Mouse (Mus musculus) brain, adult 2 months (tissue): ENCODE results near the gene Zfp385b.

ENCODE experiments used
- DNase-seq: peaks from one replicate; pipeline ENCODE4 v3.0.0; 2011; ENCODE audit warnings: low read depth, low spot score

Zfp385b gene

DNA sequence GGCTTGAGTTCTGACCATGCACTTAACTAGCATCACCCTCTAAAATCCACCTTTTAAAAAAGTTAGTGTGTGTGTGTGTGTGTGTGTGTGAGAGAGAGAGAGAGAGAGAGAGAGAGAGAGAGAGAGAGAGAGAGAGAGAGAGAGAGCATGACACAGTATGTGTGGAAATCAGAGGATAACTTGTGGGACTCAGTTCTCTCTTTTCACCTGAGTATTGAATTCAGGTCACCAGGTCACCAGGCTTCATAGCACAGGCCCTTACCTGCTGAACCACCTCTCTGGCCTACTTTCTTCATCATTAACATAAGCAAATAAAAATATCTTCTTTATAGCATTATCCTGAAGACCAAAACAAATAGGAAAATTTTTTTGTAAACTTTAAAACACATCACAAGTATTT lies at the start of gene Zfp385b:
Gene Zfp385b (minus strand): TSS at position 101 of the 400 bp plus-strand sequence.
- no peak for DNase-seq

DNA sequence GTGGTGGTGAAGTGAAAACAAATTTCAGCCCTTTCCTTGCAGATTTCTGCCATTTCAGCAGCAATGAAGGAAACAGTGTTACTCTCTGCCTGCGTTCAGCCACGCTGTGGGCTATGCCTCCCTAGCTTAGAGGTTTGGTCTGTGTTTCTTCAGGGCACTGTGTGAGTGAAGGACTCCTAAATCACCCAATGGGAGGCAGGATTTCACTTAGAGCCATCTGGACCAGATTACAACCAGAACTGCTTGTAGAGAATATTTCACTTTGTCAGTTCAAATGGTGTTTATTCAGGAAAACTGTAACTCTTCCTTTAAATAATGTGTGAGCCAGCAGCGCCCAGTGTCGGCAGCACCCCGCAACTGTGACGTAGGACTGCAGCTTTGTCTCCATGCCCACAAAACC lies 44.5 kb upstream of the Zfp385b start:
- peak; percentile 69 for DNase-seq

DNA sequence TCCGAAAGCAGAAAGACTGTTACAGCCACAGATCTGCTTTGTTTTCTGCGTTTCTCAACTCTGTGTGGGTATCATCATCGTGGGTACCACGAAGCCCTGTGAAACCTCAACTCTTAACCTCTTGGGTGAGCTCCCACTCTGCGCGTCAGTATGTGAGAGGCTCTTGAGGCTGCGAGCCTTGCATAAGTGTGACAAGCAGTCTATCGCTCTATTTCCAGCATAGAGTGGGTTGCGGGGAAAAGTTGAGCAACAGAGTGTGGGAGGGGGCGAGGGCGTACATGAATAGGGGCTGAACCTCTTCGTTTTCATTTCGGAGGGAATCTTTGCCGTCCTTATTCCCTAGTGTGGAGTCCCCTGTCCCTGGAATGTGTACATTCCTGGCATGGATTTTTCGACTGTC lies 44.1 kb upstream of the Zfp385b start:
- DNase-seq, result peak; percentile 76

DNA sequence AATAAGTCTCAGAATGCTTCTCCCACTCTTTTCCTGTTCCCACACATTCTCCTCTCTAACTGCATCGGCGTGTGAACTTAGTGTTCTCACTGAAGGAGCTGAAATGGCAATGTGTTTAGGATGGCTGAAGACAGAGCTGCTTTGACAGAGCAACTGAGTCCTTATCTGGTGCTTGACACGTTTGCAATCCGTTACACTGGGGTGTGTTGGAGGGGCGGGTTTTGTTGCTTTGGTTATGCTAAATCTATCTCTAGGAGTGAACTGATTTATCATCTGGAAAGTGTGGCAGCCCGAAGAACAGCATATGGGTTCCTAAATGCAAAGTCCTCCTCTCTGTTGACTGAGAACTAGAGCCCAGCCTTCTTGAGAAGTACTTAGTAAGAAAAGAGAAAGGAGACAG lies 22.0 kb upstream of the Zfp385b start:
- peak; percentile 85 for DNase-seq

DNA sequence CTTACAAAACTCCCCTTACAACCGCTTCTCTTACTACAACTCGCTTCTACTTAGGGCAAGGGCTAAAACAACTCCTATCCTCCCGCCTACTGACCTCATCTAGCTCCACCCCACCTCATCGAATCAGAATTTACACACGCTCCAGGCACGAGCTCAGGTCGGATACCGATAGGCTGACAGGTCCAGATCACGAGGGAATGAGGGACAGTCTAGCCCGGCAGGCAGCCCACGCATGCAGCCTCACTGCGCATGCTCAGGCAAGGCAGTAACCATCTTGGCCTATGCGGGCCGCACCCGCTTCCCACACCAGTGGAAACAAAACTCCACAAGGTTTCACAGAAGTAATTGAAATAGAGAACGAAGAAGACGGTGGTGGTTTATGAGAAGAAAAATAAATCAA lies 20.1 kb upstream of the Zfp385b start:
- DNase-seq, result no peak

DNA sequence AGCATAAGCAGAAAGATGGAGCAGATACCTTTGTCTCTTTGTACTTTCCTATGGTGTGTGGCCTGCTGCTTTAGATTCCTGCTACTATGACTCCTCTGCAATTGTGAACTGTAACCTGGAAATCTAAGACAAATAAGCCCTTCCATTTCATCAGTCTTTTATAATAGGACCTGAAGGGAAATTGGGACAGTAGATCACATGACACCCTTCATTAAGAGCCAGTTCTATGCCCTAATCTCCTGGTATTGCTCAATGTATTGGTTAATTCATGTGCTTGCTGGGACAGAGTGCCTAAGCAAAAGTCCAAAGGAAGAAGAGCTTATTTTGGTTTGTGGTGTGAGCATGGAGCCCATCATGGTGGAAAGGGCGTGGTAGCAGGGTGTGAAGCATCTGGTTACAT lies 19.2 kb upstream of the Zfp385b start:
- DNase-seq, result no peak

DNA sequence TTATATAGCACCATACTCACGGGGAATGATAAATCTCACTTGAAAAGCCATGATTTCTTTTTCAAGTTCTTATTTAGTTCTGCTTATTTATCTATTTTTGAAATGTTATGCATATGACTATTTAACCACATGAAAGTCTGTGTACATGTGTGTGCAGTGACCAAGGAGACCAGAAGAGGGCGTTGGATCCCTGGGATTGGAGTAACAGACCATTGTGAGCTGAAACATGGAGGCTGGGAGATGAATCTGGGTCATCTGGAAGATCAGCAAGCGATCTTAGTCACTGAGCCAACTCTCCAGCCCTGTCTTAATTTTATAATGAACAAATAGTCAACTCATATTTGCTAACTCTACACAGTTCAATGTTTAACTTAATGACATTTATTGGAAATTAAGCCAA lies 16.3 kb upstream of the Zfp385b start:
- DNase-seq, result no peak

DNA sequence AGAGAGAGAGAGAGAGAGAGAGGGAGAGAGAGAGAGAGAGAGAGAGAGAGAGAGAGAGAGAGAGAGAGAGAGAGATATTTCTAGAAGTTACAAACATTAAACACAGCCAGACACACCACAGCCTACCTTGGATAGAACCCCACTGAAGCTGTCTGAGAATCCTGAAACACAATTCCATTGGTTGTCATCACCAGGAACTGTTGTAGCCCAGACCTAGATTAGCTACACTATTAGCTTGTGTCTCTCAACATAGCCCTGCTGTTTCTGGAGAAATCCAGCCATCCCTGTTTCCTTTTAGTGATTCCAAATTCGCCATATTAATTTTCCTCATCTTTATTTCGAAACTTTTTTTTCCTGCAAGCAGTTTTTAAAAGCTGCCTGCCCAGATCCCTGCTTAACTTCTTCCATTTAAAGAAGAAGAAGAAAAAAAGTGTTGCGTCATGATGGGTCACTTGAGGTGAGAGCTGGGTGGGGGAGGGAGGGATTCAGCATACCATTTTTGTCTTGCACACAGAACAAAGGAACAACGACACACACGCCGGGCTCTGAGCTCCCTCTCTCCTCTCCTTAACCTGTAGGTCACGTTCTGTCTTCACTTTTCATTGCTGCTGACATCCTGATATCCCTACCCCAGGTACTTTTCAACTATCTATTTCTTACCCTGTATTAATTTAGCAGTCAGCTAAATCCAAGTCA lies 6.8 kb upstream of the Zfp385b start:
- no peak for DNase-seq

DNA sequence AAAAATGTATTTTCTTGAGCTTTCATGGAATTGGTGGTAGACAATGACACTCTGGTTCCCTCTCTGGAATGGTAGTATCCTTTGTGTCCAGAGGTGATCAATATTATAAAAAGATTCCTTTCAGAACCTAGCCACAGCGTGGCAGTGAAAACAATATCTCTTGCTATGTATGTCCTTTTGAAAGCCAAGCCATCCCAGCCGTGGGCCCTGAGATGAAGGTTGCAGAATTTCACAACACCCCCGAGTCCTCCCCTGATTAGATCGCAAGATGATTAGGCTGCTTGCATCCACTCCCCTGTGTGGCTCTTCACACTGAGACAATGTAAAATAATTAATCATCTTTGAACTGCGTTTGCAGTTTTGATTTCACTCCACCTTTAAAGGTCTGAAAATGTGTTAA lies 3.6 kb upstream of the Zfp385b start:
- no peak for DNase-seq

DNA sequence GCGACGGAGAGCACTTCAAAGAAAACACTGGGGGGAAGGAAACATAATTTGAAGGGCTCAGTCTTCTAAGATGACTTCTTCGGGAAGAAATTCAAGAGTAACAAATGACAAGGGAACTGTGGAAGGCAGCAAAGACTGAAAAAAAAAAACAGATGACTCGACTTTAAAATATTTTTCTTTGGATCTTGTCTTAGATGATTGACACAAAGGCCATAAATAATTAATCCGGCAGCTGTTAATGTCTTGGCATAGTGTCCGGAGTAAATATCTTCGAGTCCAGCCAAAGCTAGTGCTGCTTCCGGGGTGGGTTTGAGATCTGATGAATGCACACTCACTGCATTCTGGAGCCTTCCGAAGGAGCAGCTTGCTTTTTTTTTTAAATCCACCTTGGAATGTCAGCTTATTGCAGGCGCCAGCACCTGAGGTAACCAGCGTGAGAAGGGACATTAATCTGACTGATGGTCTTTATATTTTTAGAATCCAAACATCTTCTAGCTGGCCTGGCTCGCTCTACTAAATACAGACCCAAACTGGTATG lies 2.0 kb downstream of the Zfp385b start:
- DNase-seq, result peak; percentile 42

DNA sequence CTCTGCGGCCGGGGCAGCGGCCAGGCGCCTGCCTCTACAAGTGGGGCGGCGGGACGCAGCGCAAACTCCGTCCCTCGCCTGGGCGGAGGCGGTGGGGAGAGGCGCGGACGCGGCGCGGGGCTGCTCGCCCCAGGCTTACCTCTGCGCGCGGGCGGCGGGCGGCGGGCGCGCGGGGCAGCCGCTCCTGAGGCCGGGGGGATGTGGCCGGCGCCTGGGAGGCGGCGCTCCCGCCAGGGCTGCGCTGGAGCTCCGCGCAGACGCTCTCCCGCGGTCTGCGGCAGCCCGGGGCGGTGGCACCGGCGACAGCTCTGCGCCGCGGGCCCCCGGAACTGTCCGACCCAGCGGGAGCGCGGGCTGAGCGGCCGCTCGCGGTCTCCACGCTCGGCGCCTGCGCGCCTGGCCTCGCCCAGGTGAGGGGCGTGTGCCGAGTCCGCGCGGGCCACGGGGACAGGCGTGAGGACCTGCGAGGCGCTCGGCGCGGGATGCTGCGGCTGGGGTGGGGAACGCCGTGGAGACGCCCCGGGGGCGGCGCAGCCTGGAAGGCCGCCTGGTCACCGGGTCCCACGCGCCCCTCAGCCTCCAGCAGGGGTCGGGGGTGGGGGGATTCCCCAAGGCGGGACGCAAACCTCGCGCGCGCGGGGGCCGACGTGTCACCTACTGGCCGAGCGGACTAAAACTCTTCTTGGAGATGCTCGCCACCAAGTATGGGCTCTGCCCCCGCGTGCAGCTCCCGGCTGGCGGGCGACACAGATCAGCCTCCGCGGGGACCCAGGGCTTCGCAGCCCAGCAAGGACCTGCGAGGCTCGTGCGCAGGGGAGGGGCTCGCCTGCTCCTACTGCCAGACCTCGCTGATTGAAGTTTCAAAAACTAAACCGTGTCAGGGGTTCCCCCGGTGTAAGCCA lies 2.8 kb downstream of the Zfp385b start:
- DNase-seq, result peak; percentile 73

DNA sequence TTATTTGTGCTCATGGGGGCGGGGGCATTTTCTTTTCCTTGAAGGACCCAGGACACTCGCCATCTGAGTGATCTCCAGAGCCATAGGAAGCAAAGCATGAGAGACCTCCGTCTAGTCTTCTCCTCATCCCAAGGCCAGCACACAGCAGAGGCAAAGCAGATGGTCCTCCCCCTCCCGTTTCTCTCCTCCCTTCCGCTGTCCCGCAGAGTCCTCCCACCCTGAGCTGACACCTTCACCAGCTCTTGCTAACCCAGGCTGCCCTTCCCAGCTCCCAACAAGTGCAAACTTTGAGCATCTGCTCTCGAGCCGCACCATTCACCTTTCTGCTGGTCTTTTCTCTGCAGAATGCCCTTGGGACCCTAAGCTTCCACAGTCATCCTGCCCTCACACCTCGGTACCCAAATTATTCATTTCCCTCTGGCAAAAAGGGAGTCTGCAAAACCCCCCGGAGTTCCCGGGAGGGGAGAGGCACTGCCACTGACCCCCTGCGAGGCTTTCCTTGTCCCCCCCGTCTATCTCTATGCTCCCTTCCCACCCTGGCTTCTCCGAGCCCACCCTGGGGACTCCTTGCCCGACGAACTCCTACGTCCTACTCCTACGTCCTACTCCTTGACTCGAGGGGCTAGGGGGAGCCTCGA lies 3.5 kb downstream of the Zfp385b start:
- peak; percentile 97 for DNase-seq

DNA sequence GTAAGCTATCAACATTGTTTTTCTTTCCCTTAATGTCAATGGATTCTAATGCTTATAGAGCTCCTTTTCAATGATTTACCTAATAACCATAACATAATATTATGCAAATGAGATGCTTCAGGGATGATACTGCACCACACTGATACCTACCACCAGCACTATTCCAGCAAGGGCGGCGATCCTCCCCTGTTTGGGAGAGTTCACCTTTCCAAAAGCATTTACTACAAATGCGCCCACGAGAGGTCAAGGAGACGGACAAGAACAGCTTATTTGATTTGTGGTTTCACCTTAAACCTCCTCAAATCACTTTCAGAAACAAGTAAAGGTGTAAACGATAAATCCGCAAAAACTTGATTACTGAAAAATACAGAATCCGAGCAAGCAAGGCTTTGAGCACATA lies 4.5 kb downstream of the Zfp385b start:
- no peak for DNase-seq

DNA sequence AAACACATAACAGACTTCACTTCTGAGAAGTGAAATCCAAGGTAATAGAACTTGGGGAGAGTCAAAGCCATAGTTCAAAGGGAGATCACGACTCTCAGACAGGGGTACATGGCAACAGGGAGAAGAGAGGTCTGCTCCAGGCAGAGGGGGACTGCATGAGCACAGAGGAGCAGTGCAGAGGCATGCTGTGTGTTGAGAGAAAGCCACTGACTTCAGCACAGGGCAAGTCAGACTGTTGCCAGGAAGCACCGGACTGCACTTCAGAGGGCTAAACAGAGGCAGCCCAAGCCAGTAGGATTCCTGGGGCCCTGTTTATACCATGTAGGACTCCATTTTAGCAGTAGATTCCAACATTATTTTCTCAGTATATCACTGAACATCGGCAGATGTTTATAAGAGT lies 6.4 kb downstream of the Zfp385b start:
- no peak for DNase-seq

DNA sequence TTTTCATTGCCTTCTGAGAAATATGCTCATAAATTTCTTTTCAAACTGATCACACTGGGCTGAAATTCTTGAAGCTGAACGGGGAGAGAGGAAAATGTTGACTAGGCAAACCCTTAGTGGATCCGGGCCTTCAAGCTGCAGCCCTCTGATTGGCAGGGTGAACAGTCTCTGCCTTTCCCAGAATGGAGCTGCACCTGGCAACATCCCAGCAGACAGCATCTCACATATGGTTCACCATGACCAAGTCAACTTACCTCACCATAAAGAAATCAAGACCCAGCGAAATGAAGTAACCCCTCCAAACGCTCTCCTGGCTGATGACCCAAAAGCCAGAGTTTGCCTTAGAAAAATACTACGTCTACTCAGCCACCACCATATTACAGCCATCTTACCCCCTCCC lies 8.7 kb downstream of the Zfp385b start:
- DNase-seq, result peak; percentile 51

DNA sequence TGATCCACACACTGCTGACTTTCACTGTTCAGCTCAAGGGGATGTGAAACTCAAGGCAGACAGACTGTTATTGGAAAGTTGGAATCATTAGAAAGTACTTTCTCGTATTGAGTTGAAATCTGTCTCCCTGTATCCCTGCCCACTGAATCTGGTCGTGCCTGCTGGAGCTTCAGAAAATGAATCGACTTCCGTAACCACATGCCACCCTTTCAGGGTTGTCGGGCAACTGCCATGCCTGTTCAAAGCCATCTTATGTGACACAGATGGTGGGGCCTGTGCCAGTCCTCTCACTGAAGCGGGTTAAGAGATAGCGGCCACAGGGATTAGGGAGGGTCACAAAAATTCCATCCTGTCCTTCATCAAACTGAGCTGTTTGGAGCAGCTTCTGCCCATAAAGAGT lies 14.7 kb downstream of the Zfp385b start:
- DNase-seq, result peak; percentile 86

DNA sequence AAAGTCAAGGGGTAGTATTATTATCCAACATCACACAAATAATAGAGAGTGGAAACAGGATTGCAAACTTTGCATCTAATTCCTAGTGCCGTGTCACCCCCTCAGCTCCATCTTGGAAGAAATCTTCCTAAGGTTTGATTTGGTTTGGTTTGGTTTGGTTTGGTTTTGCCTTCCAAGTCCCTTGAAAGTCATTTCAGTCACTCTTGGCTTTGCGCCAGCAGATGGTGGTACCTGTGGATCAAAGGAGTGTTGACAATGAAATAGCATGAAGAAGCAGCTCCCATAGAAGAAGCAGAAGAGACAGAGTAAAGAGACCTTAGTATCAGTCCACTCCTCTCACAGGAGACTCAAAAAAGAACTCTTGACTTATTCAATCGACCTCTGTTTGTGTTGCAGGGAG lies 17.1 kb downstream of the Zfp385b start:
- no peak for DNase-seq

DNA sequence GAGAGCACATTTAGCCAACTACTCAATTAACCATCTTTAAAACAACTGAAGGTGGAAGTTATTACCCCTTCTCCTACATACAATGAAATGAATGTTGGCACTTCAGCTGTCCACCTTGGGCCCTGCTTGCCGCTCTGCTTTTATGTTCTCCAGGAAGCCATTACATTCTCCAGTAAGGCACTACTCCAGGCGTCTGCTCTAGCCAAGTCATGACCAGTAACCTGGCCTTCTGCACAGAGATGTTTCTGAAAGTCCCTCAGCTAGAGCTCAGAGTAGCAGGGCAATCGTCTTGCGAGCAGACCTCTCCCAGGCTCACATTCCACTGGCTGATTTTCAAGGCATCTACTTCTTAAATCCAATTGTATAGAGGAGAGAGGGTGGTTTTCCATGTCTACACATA lies 18.0 kb downstream of the Zfp385b start:
- DNase-seq, result peak; percentile 50

DNA sequence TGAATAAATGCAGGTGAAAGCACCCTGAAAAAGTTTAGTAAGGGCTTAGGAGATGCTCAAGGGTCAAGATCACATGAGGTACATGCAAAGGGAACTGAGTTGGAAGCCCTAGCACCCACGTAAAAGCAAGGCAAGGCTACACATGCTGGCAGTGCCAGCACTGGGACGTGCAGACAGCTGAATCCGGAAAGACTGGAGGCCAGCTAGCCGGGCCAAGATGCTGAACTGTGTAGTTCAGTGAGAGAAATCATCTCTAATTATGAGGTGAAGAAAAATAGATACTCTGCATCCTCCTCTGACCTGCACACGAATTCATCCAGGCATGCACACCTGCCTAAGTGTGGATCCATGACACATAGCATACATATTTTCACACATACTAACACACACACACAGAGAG lies 18.4 kb downstream of the Zfp385b start:
- peak; percentile 49 for DNase-seq

DNA sequence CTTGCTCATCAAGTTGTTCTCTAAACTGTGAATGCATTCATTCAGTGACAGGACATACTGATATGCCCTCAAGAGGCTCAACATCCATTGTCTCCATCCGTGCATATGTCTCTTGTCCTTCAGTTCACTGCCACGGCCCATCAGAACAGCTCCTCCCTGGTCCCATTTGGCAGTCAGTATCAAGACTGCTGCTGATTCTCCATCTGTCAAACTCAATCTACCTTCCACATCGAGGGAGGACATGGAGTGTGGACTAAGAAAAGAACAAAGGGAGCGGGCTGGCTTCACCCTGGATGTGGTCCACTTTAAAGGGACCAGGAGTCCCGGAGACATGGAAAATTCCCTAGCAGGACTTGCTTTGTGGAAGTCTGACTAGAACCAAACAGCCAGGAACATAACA lies 22.2 kb downstream of the Zfp385b start:
- peak; percentile 98 for DNase-seq

DNA sequence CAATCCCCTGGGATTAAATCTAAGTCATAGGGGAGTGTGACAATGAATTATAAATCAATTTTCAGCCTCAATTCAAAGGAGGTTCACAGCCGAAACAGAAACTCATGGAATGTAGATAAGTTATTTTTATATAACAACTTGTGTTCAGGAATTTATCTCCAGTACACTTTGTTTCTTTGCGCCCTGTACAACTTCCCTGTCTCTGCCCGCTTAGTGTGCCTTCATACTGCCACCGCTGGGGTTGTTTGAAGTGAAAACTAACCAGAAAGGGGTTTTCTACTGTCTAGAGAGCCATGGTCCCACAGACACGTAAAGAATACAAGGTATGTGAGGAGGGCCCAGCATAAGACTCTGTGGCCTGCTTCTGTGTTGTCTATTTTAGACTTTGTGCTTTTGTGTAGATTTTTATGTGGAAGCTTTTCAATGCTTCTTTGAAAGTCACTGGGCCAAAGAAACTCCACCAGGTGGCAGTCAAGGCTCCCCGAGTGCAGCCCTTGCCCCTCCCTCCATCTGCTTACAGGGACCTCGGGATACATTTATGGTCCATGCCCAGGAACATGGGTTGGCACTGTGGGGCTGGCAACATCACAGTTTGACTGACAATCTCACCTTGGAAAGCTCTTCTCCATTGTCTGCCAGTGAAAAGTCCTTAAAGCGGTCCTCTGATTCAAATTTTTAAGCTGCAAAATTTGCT lies 23.4 kb downstream of the Zfp385b start:
- DNase-seq, result peak; percentile 94

DNA sequence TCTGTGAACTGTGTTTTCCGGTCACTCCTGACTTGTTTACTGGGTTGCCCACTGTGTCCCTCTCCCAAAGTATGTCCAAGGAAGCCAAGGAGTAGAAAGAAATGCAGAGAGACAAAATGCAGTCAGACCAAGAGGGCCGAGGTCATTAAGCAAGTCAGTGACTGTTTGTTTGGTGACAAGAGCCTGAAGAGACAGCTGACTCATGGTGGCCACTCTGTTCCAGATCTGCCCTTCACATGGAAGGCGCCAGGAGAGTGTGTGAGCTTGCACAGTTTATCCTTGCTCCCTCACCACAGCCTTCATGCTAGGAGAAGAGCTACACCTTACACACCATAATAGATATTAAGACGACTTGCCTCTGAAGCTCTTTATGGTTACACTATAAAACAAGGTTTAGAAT lies 28.6 kb downstream of the Zfp385b start:
- peak; percentile 52 for DNase-seq
